Mouse (Mus musculus): ENCODE measurements around the gene Edf1.
A peak's percentile ranks its signal among the peaks of the same experiment; 100 is the strongest.

Gene Edf1

GRCm38 (mm10) chr2:25561946-25562345 lies 4.3 kb downstream of the Edf1 start:
- no peak for DNase-seq (ENCODE audit: low read depth, low spot score)

DNA sequence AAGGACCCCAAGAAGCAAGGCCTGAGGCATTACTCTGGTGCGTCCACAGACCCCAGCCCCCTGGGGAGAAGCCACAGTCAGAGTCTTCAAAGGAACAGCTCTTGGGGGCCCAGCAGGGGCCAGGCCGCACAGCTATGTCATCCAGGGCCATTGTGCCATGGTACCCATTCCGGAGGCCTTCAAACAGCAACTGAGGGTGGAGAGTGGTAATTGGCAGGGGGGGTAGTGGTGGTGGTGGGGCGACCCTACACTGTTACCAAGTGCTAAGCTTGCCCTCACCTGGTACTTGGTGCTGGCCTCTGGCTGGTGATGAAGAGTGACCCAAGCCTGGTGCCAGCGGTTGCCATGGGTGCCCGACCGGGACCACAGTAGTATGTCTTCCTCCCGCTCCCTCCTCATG lies 8.1 kb downstream of the Edf1 start:
- DNase-seq (ENCODE audit: low read depth, low spot score) = no peak

GRCm38 (mm10) chr2:25566558-25566957 lies 8.9 kb downstream of the Edf1 start:
- no peak for DNase-seq (ENCODE audit: low read depth, low spot score)

DNA sequence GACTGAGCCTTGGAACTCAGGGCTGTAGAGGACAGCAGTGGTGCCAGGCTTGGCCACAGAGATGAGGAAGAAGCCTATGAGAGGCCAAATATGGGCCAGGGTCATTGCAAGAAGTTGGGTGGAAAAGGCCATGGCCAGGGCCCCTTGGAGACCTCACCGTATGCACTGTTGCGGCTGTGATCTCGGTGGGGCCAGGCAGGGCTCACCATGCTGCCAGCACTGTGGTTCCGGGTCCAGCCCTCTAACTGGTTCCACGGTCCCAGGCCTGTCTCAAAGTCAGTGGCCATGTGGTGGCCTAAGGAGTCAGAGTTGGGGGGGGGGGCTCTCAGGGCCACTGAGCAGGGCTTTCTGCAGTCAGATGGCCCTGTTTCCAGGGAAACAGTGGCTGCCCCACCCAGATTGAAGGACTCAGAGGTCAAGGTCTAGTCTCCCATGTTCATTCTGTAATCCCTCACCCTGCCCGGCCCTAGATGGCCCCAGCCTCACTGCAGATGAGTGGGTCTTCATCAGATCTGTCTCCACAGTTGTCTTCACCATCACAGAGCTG lies 10.9 kb downstream of the Edf1 start:
- no peak for DNase-seq (ENCODE audit: low read depth, low spot score)

- no peak for DNase-seq (ENCODE audit: low read depth, low spot score)
These were observed 11.7 kb downstream of the Edf1 start for GRCm38 (mm10) chr2:25569323-25569722.

- DNase-seq (ENCODE audit: low read depth, low spot score) = no peak
These were observed 13.6 kb downstream of the Edf1 start for GRCm38 (mm10) chr2:25571221-25571620.

DNA sequence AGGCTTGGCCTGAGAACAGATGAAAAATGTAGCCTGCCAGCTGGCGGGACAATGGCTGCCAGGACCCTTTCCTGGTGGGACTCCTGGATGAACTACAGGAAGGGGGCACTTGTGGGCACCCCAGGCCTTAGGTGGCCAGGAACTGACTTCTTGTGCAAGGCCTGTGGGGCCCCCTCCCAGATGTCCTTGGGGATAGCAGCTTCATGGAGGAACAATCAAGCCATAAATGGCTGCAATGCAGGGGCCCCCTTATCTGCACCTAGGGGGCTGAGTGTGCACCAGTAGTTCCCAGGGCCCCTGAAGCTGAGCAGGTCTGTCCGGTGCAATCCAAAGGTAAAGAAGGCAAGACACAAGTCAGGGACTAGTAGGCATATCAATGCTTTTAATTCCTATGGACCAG lies 15.4 kb downstream of the Edf1 start:
- DNase-seq (ENCODE audit: low read depth, low spot score) = no peak

- DNase-seq (ENCODE audit: low read depth, low spot score) = no peak
These were observed 16.5 kb downstream of the Edf1 start for GRCm38 (mm10) chr2:25574136-25574535.

GRCm38 (mm10) chr2:25574579-25575431 lies 17.2 kb downstream of the Edf1 start, which contains the start of the genes Mamdc4 and Phpt1:
Gene Mamdc4 (minus strand): TSS chr2:25574845.
Gene Phpt1 (minus strand): TSS chr2:25575224.
- DNase-seq (ENCODE audit: low read depth, low spot score) = peak; percentile 84

- DNase-seq (ENCODE audit: low read depth, low spot score) = no peak
These were observed 17.9 kb downstream of the Edf1 start for GRCm38 (mm10) chr2:25575432-25576027.

DNA sequence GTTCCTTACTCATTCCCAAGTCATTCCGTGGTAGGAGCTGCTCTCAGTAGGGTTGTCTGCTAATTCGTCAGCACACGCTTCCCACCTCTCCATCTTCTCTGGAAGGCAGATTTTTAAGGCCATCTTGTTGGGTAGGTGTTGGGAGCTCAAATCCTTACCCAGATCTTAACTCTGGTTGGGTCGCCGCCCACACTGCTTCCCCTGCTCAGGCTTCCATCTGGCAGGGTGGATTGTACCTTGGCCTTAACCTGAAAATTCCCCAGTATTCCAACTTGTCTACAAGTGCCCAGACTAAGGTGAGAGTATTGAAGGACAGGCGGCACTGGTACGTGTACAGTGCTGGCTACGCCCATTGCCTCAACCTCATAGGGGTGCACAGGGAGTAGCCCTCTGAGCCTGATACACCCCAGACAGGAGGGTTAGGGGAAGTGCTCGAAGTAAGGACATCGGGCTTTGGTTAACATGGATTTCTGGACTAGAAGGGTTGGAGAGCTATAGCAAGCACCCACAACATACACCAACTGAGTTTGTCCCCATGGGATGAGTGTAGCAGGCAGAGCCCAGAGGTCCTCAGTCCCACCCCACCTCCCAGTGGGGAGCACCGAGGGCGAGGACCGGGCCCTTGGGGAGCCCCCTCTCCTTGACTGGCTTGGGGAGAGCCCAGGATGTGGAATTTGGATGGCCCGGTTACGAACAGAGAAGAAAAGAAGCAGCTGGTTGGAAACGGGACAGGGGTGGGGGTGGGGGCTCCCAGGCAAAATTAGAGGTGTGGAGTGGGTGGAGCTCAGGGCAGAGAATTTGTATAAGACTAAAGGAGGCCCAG lies 18.6 kb downstream of the Edf1 start:
- DNase-seq (ENCODE audit: low read depth, low spot score) = no peak

- no peak for DNase-seq (ENCODE audit: low read depth, low spot score)
These were observed 19.6 kb downstream of the Edf1 start for GRCm38 (mm10) chr2:25576965-25577891.

DNA sequence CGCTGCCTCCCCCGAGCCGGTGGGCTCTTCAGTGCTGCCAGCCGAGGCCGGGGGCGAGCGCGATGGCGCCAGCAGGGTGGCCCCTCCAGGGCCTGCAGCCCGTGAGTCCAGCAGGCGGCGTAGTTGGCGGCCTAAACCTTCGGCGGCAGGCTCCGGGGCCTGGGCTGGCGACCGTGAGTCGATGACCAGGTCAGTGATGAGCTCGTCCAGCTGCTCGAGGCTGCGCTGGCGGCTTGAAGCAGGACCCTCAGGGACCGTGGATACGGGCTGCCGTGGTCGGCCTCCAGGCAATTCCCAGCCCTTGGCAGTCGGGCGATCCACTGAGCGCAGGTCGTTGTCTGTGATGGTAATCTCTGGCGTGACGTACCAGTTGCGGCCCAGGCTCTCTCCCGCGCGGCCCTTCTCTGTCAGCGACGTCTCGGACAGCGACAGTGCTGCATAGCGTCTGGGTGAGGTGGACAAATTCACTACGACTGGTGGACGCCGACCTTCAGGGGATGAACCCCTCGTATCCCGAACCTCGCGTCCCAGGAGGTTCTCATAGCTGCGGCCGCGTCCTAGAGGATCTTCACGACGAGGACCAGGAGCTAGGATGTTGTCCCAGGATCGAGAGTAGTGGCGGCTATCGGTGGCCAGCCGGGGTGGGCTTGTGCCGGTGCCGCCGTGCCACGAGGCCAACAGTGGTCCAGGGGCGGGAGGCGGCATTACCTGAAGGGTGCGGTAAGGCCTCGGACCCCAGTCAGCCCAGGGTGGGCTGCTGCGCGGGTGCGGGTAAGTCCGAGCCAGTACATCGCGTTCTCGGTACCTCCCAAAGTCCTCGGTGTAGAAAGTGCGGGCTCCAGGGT lies 20.5 kb downstream of the Edf1 start:
- no peak for DNase-seq (ENCODE audit: low read depth, low spot score)

- DNase-seq (ENCODE audit: low read depth, low spot score) = no peak
These were observed 21.4 kb downstream of the Edf1 start for GRCm38 (mm10) chr2:25578796-25579736.

GRCm38 (mm10) chr2:25579737-25580460 lies 22.3 kb downstream of the Edf1 start:
- no peak for DNase-seq (ENCODE audit: low read depth, low spot score)

DNA sequence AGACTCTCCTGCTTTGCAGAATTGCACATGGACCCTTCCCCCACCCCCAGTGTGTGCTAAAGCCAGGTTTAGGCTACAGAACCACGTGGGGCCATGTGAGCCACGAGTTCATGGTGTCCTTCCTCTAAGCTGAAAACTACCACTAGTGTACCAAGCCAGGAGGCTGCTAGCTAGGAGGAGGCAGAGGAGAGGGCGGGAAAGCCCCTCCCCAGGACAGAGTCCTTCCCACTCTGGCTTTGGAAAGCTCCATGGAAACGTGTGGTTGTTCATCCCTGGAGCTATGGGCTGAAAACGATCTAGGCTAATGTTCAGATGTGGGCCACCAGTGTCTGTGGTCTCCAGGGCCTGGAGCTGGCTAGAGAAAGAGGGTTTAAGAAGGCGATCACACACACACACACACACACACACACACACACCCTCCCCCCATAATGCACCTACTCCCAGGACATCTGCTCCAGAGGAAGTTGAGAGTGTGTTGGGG lies 23.0 kb downstream of the Edf1 start:
- DNase-seq (ENCODE audit: low read depth, low spot score) = no peak

GRCm38 (mm10) chr2:25581294-25581864 lies 23.7 kb downstream of the Edf1 start, which contains the start of gene Ajm1:
Gene Ajm1 (minus strand): TSS chr2:25581757.
- peak; percentile 53 for DNase-seq (ENCODE audit: low read depth, low spot score)

Data from c-Kit-negative CD71-positive TER-119-positive erythroid progenitor cells, embryonic 14.5 days (primary cell).